Mouse (Mus musculus): Measurements from ENCODE around the gene Snx29. TPM values are rescaled to one million over a fixed set of nuclear protein-coding genes. Genes with fewer than 3 reads are reported as not detected.
A peak's percentile ranks its signal among the peaks of the same experiment; 100 is the strongest.

Snx29 gene
- polyA plus RNA-seq, 1 experiment from 2014 or later: 19.2 TPM

- Histone ChIP-seq H3K9me3 (replicated peaks) (peaks cover 5% of the 10 kb centered on the region; the same call in 1 of the 2 replicates), H3K9ac (no peak overlapping the region), H3K27me3 (no peaks in the 10 kb centered on the region), H3K4me2 (replicated peaks) (no peak overlapping the region), H3K36me3 (peaks cover 20% of the 10 kb centered on the region), H3K27ac (no peak overlapping the region), H3K4me1 (peaks cover 9% of the 10 kb centered on the region; the same call in 1 of the 2 replicates), H3K4me3 (no peak overlapping the region)
- ATAC-seq (ENCODE audit: low FRiP score): 0 out of 2 replicates have a peak, but pooled peaks have one; percentile 32
- WGBS: 51% methylated on average over 2 of the region's 2 CpGs
Observed at GRCm38 (mm10) chr16:11457609-11458350, 135.1 kb downstream of the Snx29 start.

GRCm38 (mm10) chr16:11460210-11460609 lies 137.5 kb downstream of the Snx29 start:
- Histone ChIP-seq H3K4me3 (no peak overlapping the region), H3K27me3 (no peaks in the 10 kb centered on the region), H3K27ac (no peak overlapping the region), H3K4me1 (peaks cover 9% of the 10 kb centered on the region; the same call in 1 of the 2 replicates), H3K4me2 (replicated peaks) (no peak overlapping the region), H3K9ac (no peak overlapping the region), H3K36me3 (peaks cover 5% of the 10 kb centered on the region; the same call in 1 of the 2 replicates), H3K9me3 (replicated peaks) (no peaks in the 10 kb centered on the region)
- ATAC-seq (ENCODE audit: low FRiP score): no peak
- 96% methylated on average over 1 of the region's 1 CpGs for WGBS

GRCm38 (mm10) chr16:11461612-11462011 lies 138.9 kb downstream of the Snx29 start:
- Histone ChIP-seq H3K9me3 (replicated peaks) (no peaks in the 10 kb centered on the region), H3K27me3 (no peaks in the 10 kb centered on the region), H3K4me1 (peaks cover 9% of the 10 kb centered on the region; the same call in 1 of the 2 replicates), H3K27ac (no peak overlapping the region), H3K36me3 (peaks cover 3% of the 10 kb centered on the region; the same call in 1 of the 2 replicates), H3K4me2 (replicated peaks) (no peak overlapping the region), H3K4me3 (no peak overlapping the region), H3K9ac (no peak overlapping the region)
- no peak for ATAC-seq (ENCODE audit: low FRiP score)
- WGBS: 86% methylated on average over 7 of the region's 7 CpGs

GRCm38 (mm10) chr16:11468533-11469179 lies 145.9 kb downstream of the Snx29 start:
- WGBS: 69% methylated on average over 15 of the region's 15 CpGs
- peak; percentile 45; the same call in 1 of the 2 replicates for ATAC-seq (ENCODE audit: low FRiP score)
- no peaks in the 10 kb centered on the region for H3K27me3 ChIP-seq

GRCm38 (mm10) chr16:11469491-11469890 lies 146.8 kb downstream of the Snx29 start:
- H3K27me3 ChIP-seq: no peaks in the 10 kb centered on the region
- no peak overlapping the region for H3K9ac ChIP-seq
- H3K4me3 ChIP-seq: no peak overlapping the region
- no peak overlapping the region for H3K4me2 ChIP-seq (replicated peaks)
- no peaks in the 10 kb centered on the region for H3K36me3 ChIP-seq
- H3K9me3 ChIP-seq (replicated peaks): no peaks in the 10 kb centered on the region
- H3K27ac ChIP-seq: no peak overlapping the region
- no peak for ATAC-seq (ENCODE audit: low FRiP score)
- WGBS: 86% methylated on average over 3 of the region's 3 CpGs
- peaks cover 8% of the 10 kb centered on the region for H3K4me1 ChIP-seq

More at GRCm38 (mm10) chr16:11468533-11469179, 145.9 kb downstream of the Snx29 start:
- H3K4me2 ChIP-seq (replicated peaks): no peak overlapping the region
- no peak overlapping the region for H3K9ac ChIP-seq
- no peaks in the 10 kb centered on the region for H3K36me3 ChIP-seq
- no peak overlapping the region for H3K27ac ChIP-seq
- H3K4me3 ChIP-seq: no peak overlapping the region
- H3K4me1 ChIP-seq: peaks cover 1% of the 10 kb centered on the region
- H3K9me3 ChIP-seq (replicated peaks): no peaks in the 10 kb centered on the region

GRCm38 (mm10) chr16:11471246-11471645 lies 148.5 kb downstream of the Snx29 start:
- no peaks in the 10 kb centered on the region for H3K36me3 ChIP-seq
- H3K9ac ChIP-seq: no peak overlapping the region
- ATAC-seq (ENCODE audit: low FRiP score): no peak
- 91% methylated on average over 2 of the region's 2 CpGs for WGBS
- H3K4me3 ChIP-seq: no peak overlapping the region
- H3K27me3 ChIP-seq: no peaks in the 10 kb centered on the region
- no peak overlapping the region for H3K4me2 ChIP-seq (replicated peaks)
- H3K27ac ChIP-seq: no peak overlapping the region
- H3K4me1 ChIP-seq: peaks cover 8% of the 10 kb centered on the region
- no peaks in the 10 kb centered on the region for H3K9me3 ChIP-seq (replicated peaks)

- Histone ChIP-seq H3K36me3 (no peaks in the 10 kb centered on the region), H3K27me3 (no peaks in the 10 kb centered on the region), H3K4me3 (no peak overlapping the region), H3K27ac (no peak overlapping the region), H3K9me3 (replicated peaks) (no peaks in the 10 kb centered on the region), H3K9ac (no peak overlapping the region), H3K4me2 (replicated peaks) (no peak overlapping the region), H3K4me1 (peaks cover 8% of the 10 kb centered on the region)
- 73% methylated on average over 4 of the region's 4 CpGs for WGBS
- no peak for ATAC-seq (ENCODE audit: low FRiP score)
Observed at GRCm38 (mm10) chr16:11472852-11473251, 150.1 kb downstream of the Snx29 start.

- Histone ChIP-seq H3K27me3 (no peaks in the 10 kb centered on the region), H3K4me1 (peaks cover 8% of the 10 kb centered on the region), H3K4me3 (no peak overlapping the region), H3K9ac (no peak overlapping the region), H3K36me3 (no peaks in the 10 kb centered on the region), H3K27ac (no peak overlapping the region), H3K9me3 (replicated peaks) (no peaks in the 10 kb centered on the region), H3K4me2 (replicated peaks) (no peak overlapping the region)
- no peak for ATAC-seq (ENCODE audit: low FRiP score)
- WGBS: 87% methylated on average over 3 of the region's 3 CpGs
Observed at GRCm38 (mm10) chr16:11473474-11473873, 150.8 kb downstream of the Snx29 start.

- no peak overlapping the region for H3K27ac ChIP-seq
Observed at GRCm38 (mm10) chr16:11473893-11474505, 151.3 kb downstream of the Snx29 start.

GRCm38 (mm10) chr16:11475137-11475943 lies 152.6 kb downstream of the Snx29 start:
- Histone ChIP-seq H3K4me1 (peaks cover 8% of the 10 kb centered on the region), H3K27me3 (no peaks in the 10 kb centered on the region), H3K9me3 (replicated peaks) (no peaks in the 10 kb centered on the region), H3K9ac (no peak overlapping the region), H3K4me2 (replicated peaks) (no peak overlapping the region), H3K27ac (no peak overlapping the region), H3K4me3 (no peak overlapping the region), H3K36me3 (no peaks in the 10 kb centered on the region)
- ATAC-seq (ENCODE audit: low FRiP score): no peak
- 80% methylated on average over 10 of the region's 10 CpGs for WGBS

More at GRCm38 (mm10) chr16:11473893-11474505, 151.3 kb downstream of the Snx29 start:
- Histone ChIP-seq H3K9ac (no peak overlapping the region), H3K4me1 (peaks cover 8% of the 10 kb centered on the region), H3K36me3 (no peaks in the 10 kb centered on the region), H3K9me3 (replicated peaks) (no peaks in the 10 kb centered on the region), H3K27me3 (no peaks in the 10 kb centered on the region), H3K4me3 (no peak overlapping the region), H3K4me2 (replicated peaks) (no peak overlapping the region)
- ATAC-seq (ENCODE audit: low FRiP score): no peak
- 86% methylated on average over 6 of the region's 6 CpGs for WGBS

- no peak overlapping the region for H3K4me3 ChIP-seq
- no peaks in the 10 kb centered on the region for H3K36me3 ChIP-seq
- ATAC-seq (ENCODE audit: low FRiP score): no peak
Observed at GRCm38 (mm10) chr16:11476314-11476713, 153.6 kb downstream of the Snx29 start.

GRCm38 (mm10) chr16:11476968-11477367 lies 154.3 kb downstream of the Snx29 start:
- no peak overlapping the region for H3K4me3 ChIP-seq
- no peaks in the 10 kb centered on the region for H3K36me3 ChIP-seq
- H3K27me3 ChIP-seq: no peaks in the 10 kb centered on the region
- H3K4me1 ChIP-seq: peaks cover 8% of the 10 kb centered on the region
- H3K27ac ChIP-seq: no peak overlapping the region
- 87% methylated on average over 2 of the region's 2 CpGs for WGBS
- H3K9ac ChIP-seq: no peak overlapping the region
- no peaks in the 10 kb centered on the region for H3K9me3 ChIP-seq (replicated peaks)
- no peak overlapping the region for H3K4me2 ChIP-seq (replicated peaks)
- ATAC-seq (ENCODE audit: low FRiP score): no peak

More at GRCm38 (mm10) chr16:11476314-11476713, 153.6 kb downstream of the Snx29 start:
- 88% methylated on average over 1 of the region's 1 CpGs for WGBS
- H3K9me3 ChIP-seq (replicated peaks): no peaks in the 10 kb centered on the region
- H3K27ac ChIP-seq: no peak overlapping the region
- H3K4me2 ChIP-seq (replicated peaks): no peak overlapping the region
- H3K9ac ChIP-seq: no peak overlapping the region
- H3K27me3 ChIP-seq: no peaks in the 10 kb centered on the region
- H3K4me1 ChIP-seq: peaks cover 8% of the 10 kb centered on the region
